Mouse (Mus musculus): ENCODE results near the gene Svep1.

GRCm38 (mm10) chr4:58205750-58206114, 927 bp downstream of the Svep1 start:
- no peak for TF ChIP-seq CTCF (IDR thresholded peaks at IDR 0.05; ENCODE audit: borderline replicate concordance, insufficient read depth, low read length)
- peak; percentile 33; the same call in 1 of the 2 replicates for TF ChIP-seq POLR2A (IDR thresholded peaks at IDR 0.05; ENCODE audit: low read depth, low read length)
